Mouse (Mus musculus) hindbrain, embryonic 14.5 days (tissue): ENCODE measurements around the gene Gm8332. TPM values are rescaled to one million over a fixed set of nuclear protein-coding genes. Genes with fewer than 3 reads are reported as not detected.
"Not testable (repeated sequence)": the region's sequence is repeated elsewhere in the genome, so short reads cannot be mapped to it uniquely, and the experiment has no call there.

Experiments used
- ATAC-seq: fragments of 200-750 bp; cut with Nextera tagmentation; 2 replicates; pipeline ENCODE4 v1.8.0; 2017; ENCODE audit warnings: moderate number of reproducible peaks, mild to moderate bottlenecking, moderate TSS enrichment, moderate library complexity; ENCODE audit not compliant: low FRiP score
- DNase-seq: peaks from one replicate; pipeline ENCODE4 v3.0.0-alpha.2; 2015; ENCODE audit warnings: low spot score
- H3K27ac ChIP-seq: fragments of 300-500 bp; sonication (generic); 2 replicates; pipeline ENCODE4 v1.5.1; 2014; ENCODE audit warnings: mild to moderate bottlenecking, moderate library complexity
- H3K27me3 ChIP-seq: fragments of 300-500 bp; sonication (generic); 2 replicates; pipeline ENCODE4 v1.6.1; 2014; ENCODE audit warnings: mild to moderate bottlenecking, low read length, mixed read lengths; ENCODE audit not compliant: control insufficient read depth, insufficient read depth
- H3K36me3 ChIP-seq: fragments of 300-500 bp; sonication (generic); replicated peaks from 2 replicates; pipeline ENCODE4 v1.6.1; 2014; ENCODE audit not compliant: control insufficient read depth, insufficient read depth
- H3K4me1 ChIP-seq: fragments of 300-500 bp; sonication (generic); replicated peaks from 2 replicates; pipeline ENCODE4 v1.6.1; 2014; ENCODE audit warnings: antibody characterized with exemption, low read length, mixed read lengths; ENCODE audit not compliant: control insufficient read depth, insufficient read depth
- H3K4me2 ChIP-seq: fragments of 300-500 bp; sonication (generic); replicated peaks from 2 replicates; pipeline ENCODE4 v1.6.1; 2014; ENCODE audit warnings: mild to moderate bottlenecking, moderate library complexity
- H3K4me3 ChIP-seq: fragments of 300-500 bp; sonication (generic); replicated peaks from 2 replicates; pipeline ENCODE4 v1.5.1; 2014; ENCODE audit warnings: mild to moderate bottlenecking, low read length
- H3K9ac ChIP-seq: fragments of 300-500 bp; sonication (generic); 2 replicates; pipeline ENCODE4 v1.6.1; 2014
- H3K9me3 ChIP-seq: fragments of 300-500 bp; sonication (generic); 2 replicates; pipeline ENCODE4 v1.6.1; 2016; ENCODE audit warnings: low read length; ENCODE audit not compliant: control insufficient read depth
- WGBS: fragments of 180-500 bp; shearing (Covaris S2); extraction: QIAGEN DNeasy Blood & Tissue Kit; methylation state at CpG from one replicate; pipeline ENCODE4 v1.1.7; 2014; 5-methylcytosine and 5-hydroxymethylcytosine counted together
- polyA plus RNA-seq: library from polyadenylated mRNA; unstranded; fragments of >200 nt; fragmentation: Nextera tagmentation; extraction: Ambion mirVana; gene quantifications from 2 replicates; pipeline ENCODE4 v1.2.1, GENCODE M21; 2014

Gm8332 gene
- polyA plus RNA-seq, result not detected in 2 replicates

- H3K27me3 ChIP-seq, H3K4me2 ChIP-seq, ATAC-seq, H3K36me3 ChIP-seq, H3K4me1 ChIP-seq, H3K4me3 ChIP-seq, H3K27ac ChIP-seq, DNase-seq, H3K9me3 ChIP-seq, H3K9ac ChIP-seq: not testable (repeated sequence)
- WGBS, result 100% methylated on average over 1 of the region's 2 CpGs
Measured at GRCm38 (mm10) chr12:88250000-88250399, at the start of gene Gm8332. Gene Gm8332, minus strand, starts transcription at chr12:88250100.

DNA sequence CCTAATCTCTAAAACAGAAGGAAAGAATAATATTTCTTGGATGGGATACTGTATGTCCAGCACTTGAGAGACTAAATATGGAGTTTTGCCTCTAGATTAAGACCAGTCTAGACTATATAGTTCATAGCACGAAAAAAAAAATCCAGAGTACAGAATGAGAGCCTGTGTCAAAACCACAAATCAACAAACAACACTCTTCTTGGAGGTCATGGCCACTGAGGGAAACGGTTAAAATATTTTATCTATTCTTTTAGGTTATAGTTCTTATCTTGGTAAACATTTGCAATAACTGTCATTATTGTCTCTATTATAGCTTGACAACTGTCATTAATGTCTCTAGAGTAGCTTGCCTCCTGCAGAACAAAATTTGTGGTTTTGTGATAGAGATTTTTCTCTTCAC, 47.3 kb upstream of the Gm8332 start:
- WGBS, result 77% methylated on average over 2 of the region's 2 CpGs
- not testable (repeated sequence) for H3K9ac ChIP-seq

GRCm38 (mm10) chr12:88293082-88293481, 43.2 kb upstream of the Gm8332 start:
- not testable (repeated sequence) for H3K4me3 ChIP-seq, H3K36me3 ChIP-seq, ATAC-seq, DNase-seq, H3K27ac ChIP-seq, H3K4me1 ChIP-seq, H3K9ac ChIP-seq, H3K9me3 ChIP-seq, H3K4me2 ChIP-seq, H3K27me3 ChIP-seq
- WGBS, result 80% methylated on average over 4 of the region's 4 CpGs

More for the DNA sequence above, 47.3 kb upstream of the Gm8332 start:
- not testable (repeated sequence) for H3K4me2 ChIP-seq, DNase-seq, ATAC-seq, H3K4me1 ChIP-seq, H3K36me3 ChIP-seq, H3K9me3 ChIP-seq, H3K27ac ChIP-seq, H3K27me3 ChIP-seq, H3K4me3 ChIP-seq

DNA sequence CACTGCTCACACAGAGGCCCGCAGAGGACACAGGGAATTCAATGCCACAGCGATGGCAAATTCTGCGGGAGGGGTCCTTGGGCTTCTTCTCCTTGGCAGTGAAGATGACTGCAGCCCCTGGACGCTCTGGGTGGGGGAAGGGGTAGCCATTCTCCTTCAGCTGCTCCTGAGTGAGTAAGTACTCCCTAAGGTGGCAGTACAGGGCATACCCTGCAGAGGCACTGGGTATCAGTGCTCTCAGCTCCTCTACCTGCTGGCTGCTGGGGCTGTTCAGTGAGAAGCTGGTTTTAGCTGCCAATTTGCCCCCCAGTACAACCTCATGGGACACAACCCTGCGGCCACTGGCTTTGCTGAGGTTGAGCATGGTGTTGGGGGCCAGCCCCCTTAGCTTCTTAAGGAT, 35.3 kb upstream of the Gm8332 start:
- not testable (repeated sequence) for H3K4me2 ChIP-seq, H3K36me3 ChIP-seq, DNase-seq, H3K27ac ChIP-seq, H3K27me3 ChIP-seq, H3K9me3 ChIP-seq, H3K4me1 ChIP-seq, H3K4me3 ChIP-seq, H3K9ac ChIP-seq
- peak; percentile 37; the same call in 1 of the 2 replicates for ATAC-seq
- WGBS, result 84% methylated on average over 4 of the region's 5 CpGs

- H3K27me3 ChIP-seq, H3K9ac ChIP-seq, DNase-seq, H3K27ac ChIP-seq, ATAC-seq, H3K36me3 ChIP-seq, H3K4me3 ChIP-seq, H3K4me2 ChIP-seq, H3K4me1 ChIP-seq, H3K9me3 ChIP-seq: not testable (repeated sequence)
- 79% methylated on average over 5 of the region's 5 CpGs for whole genome bisulfite sequencing
Measured at GRCm38 (mm10) chr12:88274400-88274799, 24.5 kb upstream of the Gm8332 start, which contains the start of gene Gm5662. Gene Gm5662, minus strand, starts transcription at chr12:88274500.

- DNase-seq, result no peak
- WGBS, result 43% methylated on average over 1 of the region's 1 CpGs
- Histone ChIP-seq H3K27me3 (no peaks in the 10 kb centered on the region), H3K27ac (no peak overlapping the region), H3K4me1 (no peaks in the 10 kb centered on the region), H3K9ac (no peak overlapping the region), H3K9me3 (no peaks in the 10 kb centered on the region), H3K4me2 (no peak overlapping the region), H3K4me3 (no peak overlapping the region), H3K36me3 (no peaks in the 10 kb centered on the region)
- no peak for ATAC-seq
Measured at GRCm38 (mm10) chr12:88257241-88257640, 7.3 kb upstream of the Gm8332 start.

GRCm38 (mm10) chr12:88255917-88256316, 6.0 kb upstream of the Gm8332 start:
- H3K9ac ChIP-seq, H3K9me3 ChIP-seq, H3K4me2 ChIP-seq, DNase-seq, H3K4me1 ChIP-seq, ATAC-seq, H3K27me3 ChIP-seq, H3K36me3 ChIP-seq, H3K4me3 ChIP-seq, H3K27ac ChIP-seq: not testable (repeated sequence)
- 66% methylated on average over 2 of the region's 2 CpGs for WGBS

DNA sequence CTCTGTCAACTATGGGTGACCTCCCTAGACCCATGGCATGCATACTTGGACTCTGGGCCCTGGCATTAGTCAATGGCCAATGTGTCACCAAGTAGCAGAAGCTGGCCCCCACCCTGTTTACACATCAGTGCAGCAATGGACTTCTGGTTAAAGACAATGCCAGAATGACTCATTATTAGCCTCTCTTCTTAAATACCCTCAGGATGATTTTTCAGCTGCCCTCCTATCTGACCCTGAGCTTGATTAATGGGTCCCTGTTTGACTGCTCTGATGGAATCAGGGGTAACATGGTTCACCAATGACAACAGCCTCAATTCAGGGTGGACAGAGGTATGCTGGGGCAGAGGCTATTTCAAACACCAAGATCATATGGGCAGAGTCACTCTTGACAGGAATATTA, 4.1 kb downstream of the Gm8332 start:
- not testable (repeated sequence) for H3K9ac ChIP-seq, H3K9me3 ChIP-seq, DNase-seq, H3K4me3 ChIP-seq, H3K27ac ChIP-seq, ATAC-seq, H3K36me3 ChIP-seq, H3K4me2 ChIP-seq, H3K27me3 ChIP-seq, H3K4me1 ChIP-seq

DNA sequence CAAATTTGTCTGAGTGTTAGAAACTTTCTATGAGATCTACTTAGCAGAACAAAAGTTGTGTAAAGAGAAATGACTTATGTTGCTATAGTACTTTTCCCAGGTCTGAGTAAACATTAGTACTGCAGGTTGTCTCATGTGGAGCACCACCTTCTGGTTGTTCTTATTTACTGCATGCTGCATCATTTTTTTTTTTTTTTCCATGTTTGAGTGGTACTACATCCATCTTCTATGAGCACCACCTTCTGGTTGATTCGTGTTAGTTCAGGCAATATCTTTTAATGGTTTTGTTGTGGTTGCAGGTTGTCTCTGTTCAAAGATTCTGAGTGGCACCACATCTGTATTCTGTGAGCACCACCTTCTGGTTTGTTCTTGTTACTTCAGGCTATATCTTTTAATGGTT, 7.0 kb downstream of the Gm8332 start:
- 60% methylated on average over 1 of the region's 1 CpGs for WGBS
- not testable (repeated sequence) for H3K4me3 ChIP-seq, H3K27ac ChIP-seq

GRCm38 (mm10) chr12:88219445-88219844, 30.5 kb downstream of the Gm8332 start:
- no peak overlapping the region for H3K9ac ChIP-seq
- DNase-seq (no peak), ATAC-seq (no peak)
- H3K4me1 ChIP-seq, result no peaks in the 10 kb centered on the region
- no peaks in the 10 kb centered on the region for H3K36me3 ChIP-seq
- 93% methylated on average over 3 of the region's 3 CpGs for WGBS
- H3K27ac ChIP-seq, result no peak overlapping the region
- no peaks in the 10 kb centered on the region for H3K9me3 ChIP-seq
- H3K4me3 ChIP-seq, result no peak overlapping the region
- no peaks in the 10 kb centered on the region for H3K27me3 ChIP-seq
- H3K4me2 ChIP-seq, result no peak overlapping the region

More for the DNA sequence above, 7.0 kb downstream of the Gm8332 start:
- H3K36me3 ChIP-seq, DNase-seq, H3K9ac ChIP-seq, H3K9me3 ChIP-seq, H3K4me1 ChIP-seq, H3K4me2 ChIP-seq, ATAC-seq, H3K27me3 ChIP-seq: not testable (repeated sequence)
